8 mouse cellular contexts compared by ENCODE assay signal in the genomic region with DNA sequence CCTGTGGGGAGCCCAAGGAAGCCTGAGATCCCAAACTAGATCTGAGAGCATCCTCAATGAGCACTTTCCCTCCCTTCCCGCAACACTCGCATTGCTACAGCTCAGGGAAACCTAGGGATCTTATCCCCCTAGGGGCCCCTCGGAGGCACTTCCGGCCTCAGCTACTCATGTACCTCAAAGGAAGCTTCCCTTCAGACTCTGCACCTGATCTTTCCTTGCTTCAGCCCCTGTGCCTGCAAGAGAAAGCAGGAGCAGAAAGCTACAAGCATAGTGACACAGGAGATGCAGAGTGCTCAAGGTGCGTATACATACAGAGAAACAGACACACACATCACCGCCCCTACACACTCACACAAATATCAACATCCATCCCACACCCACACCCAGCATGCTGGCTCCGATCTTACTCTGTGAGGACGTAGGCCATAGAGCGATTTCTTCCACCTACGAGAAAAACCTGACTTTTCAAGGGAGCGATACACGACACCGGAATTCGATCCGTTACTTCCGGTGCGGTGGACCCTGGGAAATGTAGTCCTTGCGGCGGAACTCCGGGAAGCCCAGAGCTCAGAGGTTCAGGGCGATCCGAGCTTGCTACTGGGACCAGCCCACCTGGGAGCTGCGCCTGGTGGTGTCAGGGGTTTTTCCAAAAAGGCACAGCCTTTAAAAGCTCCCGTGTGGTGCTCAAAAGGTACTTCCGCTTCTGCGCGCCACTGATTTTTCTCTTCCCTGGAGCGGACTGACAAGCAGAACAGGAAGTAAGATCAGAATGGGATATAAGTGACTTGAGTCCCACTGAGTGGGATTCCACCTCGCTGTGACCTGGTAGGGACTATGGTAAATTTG. TPM values are rescaled to one million over a fixed set of nuclear protein-coding genes. Genes with fewer than 3 reads are reported as not detected.
DNase-seq lines count a peak whose midpoint lies in the region; ATAC-seq and TF ChIP-seq lines count a peak whose summit lies in the region.

A gene (minus strand): TSS at position 489 of the 846 bp plus-strand sequence.

- no peaks in the 10 kb centered on the region for H3K27me3 ChIP-seq in embryonic facial prominence, embryonic 13.5 days
- no peaks in the 10 kb centered on the region for H3K27me3 ChIP-seq in kidney, adult 2 months (replicated peaks; ENCODE audit: control insufficient read depth, insufficient read depth, low read length)
- H3K27me3 ChIP-seq in limb, embryonic 12.5 days = no peaks in the 10 kb centered on the region
- no peaks in the 10 kb centered on the region for H3K27me3 ChIP-seq in midbrain, embryonic 15.5 days (replicated peaks)
- H3K27me3 ChIP-seq in spleen, adult 2 months (ENCODE audit: control insufficient read depth, insufficient read depth, low read length) = no peaks in the 10 kb centered on the region

- ATAC-seq in embryonic facial prominence, embryonic 13.5 days (ENCODE audit: insufficient number of reproducible peaks, insufficient read depth, low FRiP score, low TSS enrichment, low read depth) = peak; percentile 83
- peak; percentile 72 for ATAC-seq in limb, embryonic 12.5 days (ENCODE audit: insufficient number of reproducible peaks, insufficient read depth, low FRiP score, low TSS enrichment, low read depth)
- ATAC-seq in midbrain, embryonic 15.5 days (replicated peaks) = peak; percentile 90

- peak; percentile 80 for DNase-seq in 3134 (ENCODE audit: extremely low read depth, insufficient read length, low spot score)
- DNase-seq in adrenal gland, postnatal 36 days = peak; percentile 81 to 87
- DNase-seq in heart, adult 18-20 months = peak; percentile 80 to 91
- peak; percentile 86 for DNase-seq in kidney, adult 2 months
- DNase-seq in spleen, adult 2 months (ENCODE audit: low read depth in 1 of 2, low spot score in 2 of 2) = peak; percentile 49 to 75

- under 1% methylated on average over 29 of the region's 29 CpGs for WGBS in embryonic facial prominence, embryonic 13.5 days
- WGBS in kidney, adult 2 months = under 1% methylated on average over 29 of the region's 29 CpGs
- WGBS in limb, embryonic 12.5 days = under 1% methylated on average over 29 of the region's 29 CpGs
- under 1% methylated on average over 29 of the region's 29 CpGs for WGBS in midbrain, embryonic 15.5 days
- under 1% methylated on average over 29 of the region's 29 CpGs for WGBS in spleen, adult 2 months

- peaks cover 18% of the 10 kb centered on the region for H3K36me3 ChIP-seq in embryonic facial prominence, embryonic 13.5 days
- no peaks in the 10 kb centered on the region for H3K36me3 ChIP-seq in kidney, adult 2 months (ENCODE audit: control insufficient read depth, insufficient read depth, low read length)
- H3K36me3 ChIP-seq in limb, embryonic 12.5 days = peaks cover 16% of the 10 kb centered on the region
- peaks cover 5% of the 10 kb centered on the region; the same call in 1 of the 2 replicates for H3K36me3 ChIP-seq in midbrain, embryonic 15.5 days (replicated peaks)
- H3K36me3 ChIP-seq in spleen, adult 2 months (ENCODE audit: control insufficient read depth, insufficient read depth, low read length) = peaks cover 2% of the 10 kb centered on the region

- H3K9me3 ChIP-seq in embryonic facial prominence, embryonic 13.5 days = peaks cover 23% of the 10 kb centered on the region
- peaks cover 17% of the 10 kb centered on the region for H3K9me3 ChIP-seq in limb, embryonic 12.5 days
- H3K9me3 ChIP-seq in midbrain, embryonic 15.5 days = peaks cover 15% of the 10 kb centered on the region

- peak within 1 kb of the TSS; percentile 90 for H3K4me2 ChIP-seq in embryonic facial prominence, embryonic 13.5 days
- H3K4me2 ChIP-seq in limb, embryonic 12.5 days = peak within 1 kb of the TSS; percentile 87
- peak within 1 kb of the TSS; percentile 95 for H3K4me2 ChIP-seq in midbrain, embryonic 15.5 days

- no peak for TF ChIP-seq CTCF in kidney, adult 2 months (conservative IDR thresholded peaks at IDR 0.05; ENCODE audit: insufficient read depth, insufficient read length, low read depth, low read length)
- no peak for TF ChIP-seq CTCF in spleen, adult 2 months (IDR thresholded peaks at IDR 0.05; ENCODE audit: extremely low read depth, insufficient read depth, insufficient read length, insufficient replicate concordance)

- TF ChIP-seq POLR2A in kidney, adult 2 months (IDR thresholded peaks at IDR 0.05; ENCODE audit: low read depth, low read length) = no peak
- peak; percentile 10; the same call in 1 of the 2 replicates for TF ChIP-seq POLR2A in spleen, adult 2 months (IDR thresholded peaks at IDR 0.05; ENCODE audit: low read depth, low read length)

- H3K27ac ChIP-seq in embryonic facial prominence, embryonic 13.5 days = peak within 1 kb of the TSS; percentile 89
- peak within 1 kb of the TSS; percentile 87 for H3K27ac ChIP-seq in kidney, adult 2 months (ENCODE audit: insufficient read depth, low read depth, low read length)
- H3K27ac ChIP-seq in limb, embryonic 12.5 days = peak within 1 kb of the TSS; percentile 82
- peak within 1 kb of the TSS; percentile 83 for H3K27ac ChIP-seq in midbrain, embryonic 15.5 days
- H3K27ac ChIP-seq in spleen, adult 2 months (ENCODE audit: insufficient read depth, low read length) = peak within 1 kb of the TSS; percentile 75

- peaks cover 10% of the 10 kb centered on the region for H3K4me1 ChIP-seq in embryonic facial prominence, embryonic 13.5 days
- peaks cover 3% of the 10 kb centered on the region; the same call in 1 of the 2 replicates for H3K4me1 ChIP-seq in kidney, adult 2 months (ENCODE audit: control insufficient read depth, insufficient read depth, low read length)
- H3K4me1 ChIP-seq in limb, embryonic 12.5 days (replicated peaks) = peaks cover 9% of the 10 kb centered on the region
- peaks cover 26% of the 10 kb centered on the region for H3K4me1 ChIP-seq in midbrain, embryonic 15.5 days
- peaks cover 5% of the 10 kb centered on the region; the same call in 1 of the 2 replicates for H3K4me1 ChIP-seq in spleen, adult 2 months (ENCODE audit: control insufficient read depth, insufficient read depth, insufficient read length)

- peak within 1 kb of the TSS; percentile 91 for H3K9ac ChIP-seq in embryonic facial prominence, embryonic 13.5 days
- H3K9ac ChIP-seq in limb, embryonic 12.5 days (replicated peaks) = peak within 1 kb of the TSS; percentile 85
- peak within 1 kb of the TSS; percentile 83 for H3K9ac ChIP-seq in midbrain, embryonic 15.5 days

- peak within 1 kb of the TSS; percentile 86 for H3K4me3 ChIP-seq in embryonic facial prominence, embryonic 13.5 days
- H3K4me3 ChIP-seq in kidney, adult 2 months (ENCODE audit: insufficient read depth, low read depth, low read length) = peak within 1 kb of the TSS; percentile 78
- peak within 1 kb of the TSS; percentile 70 for H3K4me3 ChIP-seq in limb, embryonic 12.5 days (replicated peaks)
- H3K4me3 ChIP-seq in midbrain, embryonic 15.5 days = peak within 1 kb of the TSS; percentile 92
- peak within 1 kb of the TSS; percentile 72 for H3K4me3 ChIP-seq in spleen, adult 2 months (ENCODE audit: extremely low read depth, insufficient read depth, insufficient read length)

RNA-seq across cellular contexts. Expression of the gene that starts here (rescaled TPM):
- 10 to 100 TPM; 10.5 to 13.6 TPM for total RNA-seq in adrenal gland, postnatal 36 days (2021)
- polyA plus RNA-seq in embryonic facial prominence, embryonic 13.5 days (2015; fragmentation: Nextera tagmentation; extraction: Ambion mirVana) = 26.5 and 28.1 TPM in 2 replicates
- total RNA-seq in heart, adult 18-20 months (2021) = 1 to 10 TPM; 8.9 to 9.7 TPM
- 1.6 and 2.2 TPM in 2 replicates for polyA plus RNA-seq in kidney, adult 2 months (2012; rRNA removed)
- polyA plus RNA-seq in limb, embryonic 12.5 days (2016; fragmentation: Nextera tagmentation; extraction: Ambion mirVana) = 25.4 and 25.7 TPM in 2 replicates
- 36.0 and 38.8 TPM in 2 replicates for polyA plus RNA-seq in midbrain, embryonic 15.5 days (2015; fragmentation: Nextera tagmentation; extraction: Ambion mirVana)
- 0.92 and 1.4 TPM in 2 replicates for polyA plus RNA-seq in spleen, adult 2 months (2012; rRNA removed)

Comparison
In these comparisons a context has a peak if more than half of its experiments do, and no peak if none do; other contexts are left out.
1. Peak in every context shown above with its lines: DNase-seq, ATAC-seq, H3K4me3 ChIP-seq and H3K27ac ChIP-seq.